Mouse (Mus musculus) brain, embryonic 14.5 days (tissue): ENCODE data around the gene Atoh7.

Source experiments
- CTCF ChIP-seq: fragments of 200-500 bp; IDR thresholded peaks from 2 replicates; pipeline ENCODE4 v1.5.1; 2012; ENCODE audit warnings: inconsistent platforms, mild to moderate bottlenecking, moderate library complexity, borderline replicate concordance; ENCODE audit not compliant: insufficient read depth, insufficient read length; ENCODE audit errors: extremely low read depth
- POLR2A ChIP-seq: fragments of 200-500 bp; IDR thresholded peaks from 2 replicates; pipeline ENCODE4 v1.6.1; 2012; ENCODE audit warnings: mild to moderate bottlenecking, inconsistent platforms, borderline replicate concordance; ENCODE audit not compliant: poor library complexity, insufficient read depth, insufficient read length, severe bottlenecking; ENCODE audit errors: extremely low read depth

GRCm38 (mm10) chr10:63132356-63132755 lies 32.9 kb downstream of the Atoh7 start:
- TF ChIP-seq POLR2A (no peak), CTCF (no peak)
